Mouse (Mus musculus) brain, embryonic 14.5 days (tissue): ENCODE measurements at regions not wholly inside any gene's neighbourhood (a gene's known extent, or its start where the extent isn't known, plus 50 kb on each side); places are given as distances from the start of the nearest gene placed in this dataset.

Source experiments
- CTCF ChIP-seq: fragments of 200-500 bp; IDR thresholded peaks from 2 replicates; pipeline ENCODE4 v1.5.1; 2012; ENCODE audit warnings: inconsistent platforms, mild to moderate bottlenecking, moderate library complexity, borderline replicate concordance; ENCODE audit not compliant: insufficient read depth, insufficient read length; ENCODE audit errors: extremely low read depth
- POLR2A ChIP-seq: fragments of 200-500 bp; IDR thresholded peaks from 2 replicates; pipeline ENCODE4 v1.6.1; 2012; ENCODE audit warnings: mild to moderate bottlenecking, inconsistent platforms, borderline replicate concordance; ENCODE audit not compliant: poor library complexity, insufficient read depth, insufficient read length, severe bottlenecking; ENCODE audit errors: extremely low read depth

DNA sequence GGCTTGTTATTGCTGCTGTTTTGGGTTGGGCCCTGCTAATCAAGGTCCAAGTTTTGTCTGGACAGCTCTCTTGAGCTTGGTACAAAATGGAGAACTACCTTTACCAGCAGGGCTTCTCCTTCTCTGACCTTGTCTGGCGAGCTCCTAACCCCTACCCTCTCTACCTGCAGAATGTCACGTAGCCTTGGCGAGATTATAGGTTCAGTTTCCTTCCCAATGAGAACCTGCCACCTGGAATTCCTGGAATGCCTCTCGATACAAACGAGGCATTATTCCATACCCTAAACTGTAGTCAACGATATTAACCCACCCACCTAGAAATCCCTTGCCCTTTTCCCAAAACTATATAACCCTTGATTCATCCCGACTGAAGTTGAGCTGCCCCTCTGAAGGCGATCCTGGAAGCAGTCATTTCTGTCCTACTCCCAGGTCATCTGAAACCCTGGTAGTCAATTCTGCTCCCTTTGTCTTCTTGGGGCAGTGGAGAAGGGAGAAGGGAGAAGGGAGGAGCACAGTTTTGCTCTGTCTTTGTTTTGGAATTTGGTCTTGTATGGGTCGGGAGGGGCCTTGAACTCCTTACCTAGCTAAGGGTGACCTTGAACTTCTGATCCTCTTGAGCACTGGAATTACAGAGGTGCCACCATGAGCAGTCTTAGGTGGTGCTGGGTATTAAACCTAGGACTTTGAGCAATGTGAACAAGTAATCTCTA lies 50.2 kb upstream of the Abhd2 start:
- TF ChIP-seq CTCF (no peak), POLR2A (no peak)
